Mouse (Mus musculus): Measurements from ENCODE around the gene Dennd2a.
A peak's percentile ranks its signal among the peaks of the same experiment; 100 is the strongest.

The Dennd2a gene

GRCm38 (mm10) chr6:39557723-39558261, at the start of gene Dennd2a:
Gene Dennd2a, minus strand, starts transcription at chr6:39557867.
- peak; percentile 88 for DNase-seq

GRCm38 (mm10) chr6:39607365-39607764, 49.7 kb upstream of the Dennd2a start:
- no peak for DNase-seq

GRCm38 (mm10) chr6:39606862-39607261, 49.2 kb upstream of the Dennd2a start:
- DNase-seq = no peak

DNA sequence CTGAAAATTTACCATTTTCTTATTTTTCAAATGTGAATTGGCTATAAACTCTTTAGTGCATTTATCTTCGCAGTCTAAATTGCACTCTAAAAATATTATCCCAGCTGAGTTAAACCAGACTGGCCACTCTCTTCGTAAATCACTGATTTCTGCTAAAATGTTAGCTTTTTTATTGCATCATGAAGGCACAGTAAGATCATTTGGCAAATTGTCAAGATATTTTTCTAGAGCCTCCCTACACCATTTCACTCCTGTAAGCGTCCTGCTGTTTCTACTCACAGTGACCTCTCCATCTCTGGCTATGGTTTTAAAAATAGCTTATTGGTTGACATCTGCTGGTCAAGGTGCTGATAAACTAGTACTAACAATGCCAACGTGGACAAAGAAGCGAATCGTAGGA, 48.4 kb upstream of the Dennd2a start:
- DNase-seq = no peak

DNA sequence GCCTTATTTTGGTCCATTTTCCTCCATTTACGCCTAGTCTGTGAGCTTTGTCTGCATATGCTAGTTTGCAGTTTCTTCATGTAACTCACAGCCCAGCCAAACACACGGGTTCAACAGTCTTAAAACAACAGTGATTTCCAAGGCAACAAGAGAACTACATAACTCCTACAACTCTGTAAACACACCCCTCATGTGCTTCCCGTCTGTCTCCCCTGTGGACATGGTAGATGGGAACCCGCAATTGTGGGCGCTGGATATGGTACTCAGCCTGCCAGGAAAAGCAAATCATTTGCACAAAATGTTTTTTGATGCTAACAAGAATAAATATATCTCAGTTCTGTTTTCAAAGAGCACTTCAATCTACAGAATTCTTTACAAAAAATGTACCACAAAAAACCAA, 46.9 kb upstream of the Dennd2a start:
- no peak for DNase-seq

DNA sequence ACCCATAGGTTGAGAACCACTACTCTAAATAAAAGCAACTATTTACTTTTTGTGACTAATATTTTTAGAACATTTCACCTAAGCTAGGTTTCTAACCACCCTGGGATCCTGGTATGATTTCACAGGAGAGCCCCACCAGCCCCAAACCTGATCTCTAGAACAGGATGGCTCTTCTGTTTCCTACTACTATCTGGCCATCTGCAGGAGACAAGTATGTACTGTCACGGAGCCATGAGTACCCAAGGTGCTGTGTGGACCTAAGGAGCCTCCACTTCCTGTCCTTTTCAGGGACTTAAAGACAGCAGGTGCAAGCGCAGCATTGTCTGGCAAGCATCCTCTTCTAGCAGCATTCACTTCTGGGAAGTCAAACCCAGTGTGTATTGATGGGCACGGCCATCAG, 44.2 kb upstream of the Dennd2a start:
- no peak for DNase-seq

GRCm38 (mm10) chr6:39600851-39601250, 43.2 kb upstream of the Dennd2a start:
- no peak for DNase-seq

- DNase-seq = peak; percentile 94
These were observed 34.9 kb upstream of the Dennd2a start, which contains the start of gene Ndufb2 for GRCm38 (mm10) chr6:39592401-39593214. Gene Ndufb2, plus strand, starts transcription at chr6:39592574.

GRCm38 (mm10) chr6:39591481-39591880, 33.8 kb upstream of the Dennd2a start:
- no peak for DNase-seq

DNA sequence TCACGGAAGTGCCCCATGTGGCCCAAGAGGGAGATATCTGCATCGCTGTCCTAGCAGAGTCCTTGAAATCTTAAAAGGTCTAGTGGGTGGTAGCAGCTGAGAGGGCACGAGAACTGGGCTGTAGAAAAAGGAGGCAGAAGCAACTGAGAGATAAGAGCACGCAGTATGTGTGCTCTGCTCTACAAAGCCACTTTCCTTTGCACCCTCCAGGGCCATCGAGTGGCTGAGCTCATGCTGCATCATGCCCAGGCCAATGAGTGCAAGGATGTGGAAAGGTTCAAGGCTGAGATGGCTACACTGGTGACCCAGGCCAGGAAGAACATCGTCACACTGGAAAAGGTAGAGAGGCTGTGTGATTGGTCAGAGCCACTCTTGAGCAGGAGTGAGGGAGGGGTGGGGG, 27.9 kb upstream of the Dennd2a start, which contains the start of gene Gm42420:
Gene Gm42420 (plus strand): TSS at position 237 of the 400 bp plus-strand sequence.
- DNase-seq = no peak

DNA sequence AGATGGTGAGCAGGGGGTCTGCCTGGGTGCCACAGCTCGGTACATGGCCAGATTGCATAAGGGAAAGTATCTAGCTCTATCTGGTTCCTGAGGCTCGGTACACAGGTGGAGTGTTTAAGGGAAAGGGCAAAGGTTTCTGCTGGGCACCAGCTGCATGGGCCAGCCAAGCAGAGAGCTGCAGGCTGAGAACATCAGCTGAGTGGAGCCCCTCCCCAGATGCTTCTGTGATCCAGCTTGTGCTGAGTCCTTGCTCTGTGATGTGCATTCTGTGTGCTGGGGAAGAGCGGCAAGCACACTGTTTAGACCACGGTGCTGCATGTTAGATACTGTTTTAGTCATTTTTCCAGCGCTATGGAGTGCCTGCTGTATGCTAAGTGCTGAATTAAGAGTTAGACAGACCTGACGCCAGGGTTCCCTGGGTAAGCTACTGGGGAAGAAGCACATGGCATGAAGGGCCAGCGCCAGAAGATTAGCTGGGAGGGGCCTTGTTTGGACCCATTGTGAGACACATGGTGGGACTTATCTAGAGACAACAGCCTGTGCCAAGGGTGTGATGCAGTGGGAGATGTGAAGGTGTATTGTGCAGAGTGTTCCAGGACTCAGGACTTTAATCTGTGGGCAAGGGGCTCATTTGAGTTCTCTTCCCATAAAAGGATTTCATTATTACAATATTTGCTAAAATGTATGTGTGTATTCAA, 23.6 kb upstream of the Dennd2a start:
- DNase-seq = no peak

DNA sequence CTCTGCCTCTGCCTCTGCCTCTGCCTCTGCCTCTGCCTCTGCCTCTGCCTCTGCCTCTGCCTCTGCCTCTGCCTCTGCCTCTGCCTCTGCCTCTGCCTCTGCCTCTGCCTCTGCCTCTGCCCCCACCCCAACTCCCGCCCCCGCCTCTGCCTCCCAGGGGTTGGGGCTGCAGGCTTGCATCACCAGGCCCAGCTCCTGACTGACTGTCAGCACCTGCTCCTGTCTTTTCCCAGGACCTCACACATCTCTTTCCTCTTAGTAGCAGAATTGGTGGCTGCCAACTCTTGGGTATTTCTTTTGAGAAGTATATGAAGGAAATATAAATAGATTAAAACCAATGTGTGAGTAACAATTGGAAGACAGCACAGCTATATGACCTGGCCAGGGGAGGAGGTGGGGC, 22.9 kb upstream of the Dennd2a start:
- no peak for DNase-seq

GRCm38 (mm10) chr6:39579552-39579951, 21.9 kb upstream of the Dennd2a start:
- no peak for DNase-seq

DNA sequence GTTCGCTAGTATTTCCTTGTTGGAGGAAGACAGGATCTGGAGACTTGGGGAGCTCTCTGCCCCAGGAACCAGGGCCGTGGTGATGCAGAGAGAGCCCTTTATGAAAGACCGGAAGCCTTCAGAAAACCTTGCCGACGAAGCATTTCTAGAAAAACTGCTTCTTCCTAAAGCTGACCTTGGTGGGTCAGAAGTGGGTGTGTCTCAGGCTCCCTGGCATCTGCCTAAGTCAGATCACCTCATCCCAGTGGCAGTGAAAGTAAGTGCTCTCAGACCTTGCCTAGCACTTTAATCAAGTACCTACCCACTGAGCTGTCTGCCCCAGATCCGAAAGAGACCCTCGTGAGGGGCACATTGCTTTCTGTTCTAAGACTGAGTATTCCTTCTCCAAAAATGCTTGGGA, 17.3 kb upstream of the Dennd2a start:
- no peak for DNase-seq

GRCm38 (mm10) chr6:39574555-39574869, 16.8 kb upstream of the Dennd2a start:
- DNase-seq = no peak

DNA sequence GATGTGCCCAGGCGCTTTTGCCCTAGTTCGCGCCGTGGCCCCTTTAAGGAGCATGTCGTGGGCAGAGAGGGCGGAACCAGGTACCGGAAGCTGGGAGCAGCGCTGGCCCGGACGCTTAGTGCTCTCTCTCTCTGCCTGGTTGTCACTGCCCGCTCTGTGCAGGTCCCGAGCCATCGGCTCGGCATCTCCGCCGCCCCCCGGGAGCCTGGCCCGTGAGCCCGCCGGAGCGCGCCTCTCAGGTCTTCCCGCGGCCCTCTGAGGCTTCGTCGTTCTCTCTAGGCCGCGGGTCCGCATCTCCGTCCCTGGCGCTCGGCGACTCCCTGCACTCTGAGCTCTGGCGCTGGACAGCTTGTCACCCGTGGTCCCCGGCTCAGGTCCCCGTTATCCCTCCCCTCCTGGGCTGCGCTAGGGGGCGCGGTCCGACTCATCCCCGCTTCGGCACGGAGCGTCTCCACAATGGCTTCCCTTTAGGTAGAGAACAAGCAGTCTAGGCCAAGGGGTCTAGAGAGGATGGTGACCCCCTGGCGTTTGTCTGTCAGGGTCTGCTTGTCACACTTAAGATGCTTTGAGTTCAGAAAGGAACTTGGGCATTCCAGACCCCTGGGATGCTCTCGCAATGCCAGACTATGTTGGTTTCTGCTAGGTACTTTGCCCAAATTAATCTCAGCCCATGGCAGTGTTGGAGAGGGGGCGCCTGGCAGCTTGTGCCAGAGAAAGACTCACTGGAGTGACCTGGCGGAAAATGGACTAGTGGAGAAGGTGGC, 16.3 kb upstream of the Dennd2a start, which contains the start of gene Adck2:
Gene Adck2 (plus strand): TSS at position 83 of the 764 bp plus-strand sequence.
- peak; percentile 77 for DNase-seq

DNA sequence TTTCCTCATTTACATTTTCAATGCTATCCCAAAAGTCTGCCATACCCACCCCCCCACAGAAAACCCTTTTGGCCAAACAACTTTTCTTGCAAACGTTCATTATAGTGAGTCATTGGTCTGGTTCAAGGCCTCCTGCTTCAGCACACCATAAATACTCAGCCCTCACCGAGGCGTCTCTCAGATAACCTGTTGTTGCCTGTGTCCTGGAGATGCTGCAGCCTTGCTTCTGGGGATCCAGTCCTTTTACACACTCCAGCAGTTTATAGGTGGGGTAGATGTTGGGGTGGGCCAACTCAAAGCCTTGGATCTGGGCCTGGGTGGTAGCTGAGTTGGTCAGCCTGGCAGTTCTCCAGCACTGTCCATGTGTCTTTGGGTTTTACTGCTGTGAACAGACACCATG, 12.8 kb upstream of the Dennd2a start:
- DNase-seq = no peak

- no peak for DNase-seq
These were observed 9.9 kb upstream of the Dennd2a start for GRCm38 (mm10) chr6:39567528-39567927.

GRCm38 (mm10) chr6:39562166-39563015, 4.7 kb upstream of the Dennd2a start:
- peak; percentile 76 for DNase-seq

DNA sequence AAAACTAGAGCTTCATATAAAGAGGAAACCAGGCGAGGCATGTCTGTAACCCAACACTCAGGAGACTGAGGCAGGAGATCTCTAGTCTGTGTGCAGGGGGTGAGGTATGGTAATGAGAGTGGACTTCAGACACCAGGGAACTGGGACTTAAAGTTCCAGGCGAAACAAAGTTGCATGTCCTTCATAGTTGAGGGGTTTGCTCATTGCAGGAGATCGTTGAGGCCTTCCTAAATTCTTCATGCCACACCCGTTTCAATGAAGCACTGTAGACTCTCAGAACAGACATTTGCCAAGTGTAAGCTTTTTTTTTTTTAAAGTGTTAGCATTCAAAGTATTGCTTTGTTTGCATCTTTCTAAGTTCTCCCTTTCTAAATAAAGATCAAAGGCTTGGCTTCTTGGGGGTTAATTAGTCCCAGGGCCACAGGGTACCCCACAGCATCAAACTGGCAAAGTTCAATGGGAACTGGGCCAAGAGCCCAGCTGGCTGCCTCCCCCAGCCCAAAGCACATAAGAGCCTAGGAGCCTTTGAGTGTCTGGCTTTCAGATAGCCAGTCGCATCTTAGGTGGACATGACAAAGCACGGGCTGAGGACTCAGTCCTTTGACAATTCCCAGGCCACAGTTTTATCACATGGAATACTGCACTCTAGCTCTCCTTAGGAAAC, 1.7 kb upstream of the Dennd2a start:
- no peak for DNase-seq

DNA sequence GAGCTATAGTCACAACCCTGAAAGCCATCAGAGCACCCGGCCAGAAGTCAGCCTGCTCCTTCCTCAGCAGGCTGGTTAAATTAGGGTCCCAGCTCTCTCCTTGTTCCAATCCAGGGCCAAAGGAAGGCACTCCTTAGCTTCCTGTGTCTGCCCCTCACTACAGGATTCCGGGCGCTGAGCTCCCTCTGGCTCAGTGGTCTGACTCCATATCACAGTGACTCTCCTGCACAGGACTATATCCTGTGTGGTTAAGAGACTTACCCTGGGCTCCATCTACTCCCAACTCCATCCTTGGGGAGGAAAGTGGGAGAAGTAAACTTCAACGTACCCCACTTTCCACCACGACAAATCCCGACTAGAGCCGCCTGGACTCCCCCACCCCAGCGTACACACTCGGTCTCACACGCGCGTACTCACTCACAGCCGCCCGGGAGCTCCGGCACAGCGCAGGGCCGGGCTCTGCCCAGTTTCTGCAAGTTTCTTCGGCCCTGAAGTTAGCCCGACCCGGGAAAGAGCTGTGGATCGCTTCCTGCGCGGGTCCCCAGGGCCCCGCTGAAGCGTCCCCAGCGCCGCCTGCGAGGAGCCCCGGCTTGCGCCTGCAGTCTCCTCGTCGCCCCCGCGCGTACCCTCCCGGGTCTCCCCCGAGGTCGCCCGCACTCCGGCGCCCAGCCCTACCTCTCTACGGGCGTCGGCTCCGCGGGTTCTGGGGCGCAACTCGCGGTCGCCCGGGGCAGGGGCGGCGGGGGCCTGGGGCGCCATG, 587 bp downstream of the Dennd2a start:
- DNase-seq = peak; percentile 32
